Mouse (Mus musculus): Measurements from ENCODE around the gene AC124502.3.
"Not testable (repeated sequence)": the region's sequence is repeated elsewhere in the genome, so short reads cannot be mapped to it uniquely, and the experiment has no call there.

The AC124502.3 gene

DNA sequence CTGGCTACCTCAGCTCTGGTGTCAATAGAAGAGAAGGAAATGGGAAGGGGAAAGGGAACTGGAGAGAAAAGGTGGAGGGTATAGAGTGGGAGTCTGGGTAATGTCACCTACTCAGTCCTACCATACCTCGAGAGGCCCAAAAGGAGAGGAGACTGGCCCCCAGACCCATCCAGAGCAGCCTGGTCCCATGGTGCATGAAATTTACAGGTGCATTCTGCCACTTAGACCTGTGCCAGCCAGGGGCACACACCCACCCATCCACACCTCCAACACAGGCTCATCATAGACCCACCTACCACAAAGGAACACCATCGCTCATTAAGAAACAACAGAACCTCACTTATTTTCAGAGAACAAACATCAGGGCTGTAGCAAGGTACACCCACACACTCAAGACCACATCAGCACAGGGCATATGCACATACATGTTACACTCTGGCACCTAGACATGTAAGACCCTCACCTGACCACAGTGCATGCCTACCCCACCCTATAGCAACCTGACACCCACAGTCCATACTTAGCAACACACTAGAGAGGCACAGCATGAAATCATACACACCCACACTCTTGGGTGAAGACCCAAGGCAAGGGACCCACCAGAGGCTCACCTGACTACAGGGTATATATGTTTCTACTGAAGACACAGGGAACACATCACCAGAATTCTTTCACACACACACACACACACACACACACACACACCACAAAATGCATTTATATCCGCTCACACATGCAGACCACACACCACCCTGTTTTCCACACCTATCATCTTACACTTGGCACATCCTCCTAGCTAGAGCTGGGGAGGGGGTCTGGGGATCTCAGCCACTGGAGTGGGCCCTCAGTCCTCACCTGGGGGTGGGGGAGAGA lies 45.5 kb downstream of the AC124502.3 start:
- DNase-seq (ENCODE audit: low read depth, low spot score): no peak

DNA sequence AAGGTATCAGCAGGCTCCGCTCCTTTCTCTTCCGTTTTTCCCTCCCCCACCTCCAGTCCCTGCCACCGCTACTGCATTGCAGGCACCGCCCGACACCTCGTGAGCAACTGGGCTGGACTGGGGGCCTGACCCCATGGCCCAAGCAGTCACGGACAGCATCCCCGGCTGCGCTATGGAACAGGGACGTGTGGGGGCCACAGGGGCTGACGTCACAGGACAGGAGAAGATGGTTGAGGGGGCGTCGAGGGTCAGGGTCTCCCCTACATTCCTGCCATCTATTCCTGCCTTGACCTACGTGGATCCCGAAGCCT lies 46.1 kb downstream of the AC124502.3 start:
- DNase-seq (ENCODE audit: low read depth, low spot score): no peak

DNA sequence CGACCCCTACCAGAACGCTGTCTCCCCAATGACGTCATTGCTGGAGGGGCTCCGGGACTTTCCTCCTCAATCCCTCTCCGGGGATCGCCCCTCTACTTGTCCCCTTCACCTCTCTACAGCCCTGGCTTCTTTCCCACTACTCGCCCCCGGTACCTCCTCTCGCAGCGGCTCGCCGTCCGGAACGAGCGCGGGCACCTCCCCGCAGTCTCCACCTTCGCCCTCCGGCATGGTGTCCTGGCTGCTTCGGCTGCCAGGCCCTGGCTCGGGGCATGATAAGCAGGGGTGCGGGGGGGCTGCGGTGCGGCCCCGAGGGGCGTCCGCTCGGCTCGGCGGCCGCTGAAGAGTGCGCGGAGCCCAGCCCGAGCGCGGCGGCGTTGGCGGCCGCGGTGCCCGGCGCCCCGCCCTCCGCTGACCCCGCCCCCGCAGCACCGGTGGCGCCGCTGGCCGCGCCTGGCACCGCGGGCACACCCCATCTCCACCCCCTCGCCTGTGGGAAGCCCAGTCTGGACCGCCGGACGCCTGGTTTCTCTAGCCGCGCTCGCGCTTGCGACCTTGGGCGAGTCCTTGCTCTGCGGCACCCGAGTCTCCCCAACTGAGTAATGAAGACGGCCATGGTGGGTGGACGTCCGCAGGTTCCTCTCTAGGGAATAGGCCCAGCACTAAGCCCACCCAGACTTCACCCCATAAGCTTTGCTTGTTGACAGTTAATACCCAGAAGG lies 46.6 kb downstream of the AC124502.3 start, which contains the start of gene Tmem151a:
Tmem151a (minus strand) TSS at position 387 of the 719 bp plus-strand sequence.
- no peak for DNase-seq (ENCODE audit: low read depth, low spot score)

DNA sequence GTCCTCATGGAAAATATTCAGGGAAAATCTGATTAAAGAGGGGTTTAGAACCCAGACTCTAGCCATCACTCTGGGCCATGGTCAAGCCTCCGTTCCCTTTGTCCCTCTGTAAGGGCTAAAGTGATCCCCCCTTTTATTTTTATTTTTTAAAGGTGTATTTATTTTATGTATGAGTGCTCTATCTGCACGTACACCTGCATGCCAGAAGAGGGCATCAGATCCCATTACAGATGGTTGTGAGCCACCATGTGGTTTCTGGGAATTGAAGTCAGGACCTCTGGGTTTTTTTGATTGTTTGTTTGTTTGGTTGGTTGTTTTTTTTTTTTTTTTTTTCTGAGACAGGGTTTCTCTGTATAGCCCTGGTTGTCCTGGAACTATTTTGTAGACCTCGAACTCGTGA lies 47.8 kb downstream of the AC124502.3 start:
- not testable (repeated sequence) for DNase-seq (ENCODE audit: low read depth, low spot score)

DNA sequence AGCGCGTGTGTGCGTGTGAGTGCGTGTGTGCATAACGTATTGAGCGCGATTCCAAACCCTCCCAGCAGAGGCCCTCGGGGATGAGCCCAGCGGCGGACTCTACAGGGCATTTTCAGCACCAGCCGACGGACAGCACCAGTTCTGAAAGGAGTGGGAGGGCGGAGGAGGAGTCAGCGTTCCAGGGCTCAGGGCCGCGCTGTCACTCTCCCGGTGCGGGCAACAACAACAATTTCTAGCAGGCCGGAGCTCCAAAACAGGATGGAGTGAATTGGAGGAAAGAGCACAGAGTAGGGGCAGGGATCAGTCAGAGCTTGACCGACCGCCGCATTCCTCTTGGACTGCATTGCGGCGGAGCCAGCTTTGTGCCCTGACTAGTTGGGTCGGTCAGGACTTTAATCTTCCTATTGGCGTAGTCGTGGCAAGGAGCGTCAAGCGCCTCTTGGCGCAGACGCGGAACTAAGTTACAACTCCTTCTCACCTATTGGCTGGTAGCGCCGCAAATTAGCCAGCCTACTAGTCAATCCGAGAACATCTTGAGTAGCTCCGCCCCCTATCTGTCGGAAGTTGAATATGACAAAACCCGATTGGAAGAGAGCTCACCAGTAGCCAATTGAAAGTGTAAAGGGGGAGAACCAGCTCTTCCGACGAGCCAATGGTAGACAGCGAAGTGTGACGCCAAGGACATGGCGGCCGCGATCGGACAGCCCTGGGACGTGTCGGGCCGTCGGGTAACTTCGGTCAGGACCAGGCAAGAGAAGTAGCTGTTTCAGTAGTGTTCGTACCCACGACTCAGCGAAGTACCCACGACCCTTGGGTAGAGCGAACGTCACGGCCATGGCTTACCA lies 49.4 kb downstream of the AC124502.3 start, which contains the start of gene Yif1a:
Yif1a (plus strand) TSS at position 655 of the 845 bp plus-strand sequence.
- DNase-seq (ENCODE audit: low read depth, low spot score): peak; percentile 99

DNA sequence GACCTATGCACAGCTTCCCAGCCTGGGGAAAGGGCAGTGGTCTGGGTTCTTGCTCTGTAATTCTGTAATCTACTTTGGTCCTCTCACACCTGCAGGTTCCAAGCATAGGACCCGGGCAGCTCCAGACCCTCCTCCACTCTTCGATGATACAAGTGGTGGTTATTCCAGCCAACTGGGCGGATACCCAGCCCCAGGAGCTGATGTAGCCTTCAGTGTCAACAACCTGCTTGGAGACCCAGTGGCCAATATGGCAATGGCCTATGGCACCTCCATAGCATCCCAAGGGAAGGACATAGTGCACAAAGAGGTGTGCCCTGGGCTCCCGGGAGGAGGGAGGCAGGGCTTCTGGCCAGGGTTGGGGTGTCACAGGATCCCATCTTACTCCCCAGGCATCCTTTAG lies 50.6 kb downstream of the AC124502.3 start:
- DNase-seq (ENCODE audit: low read depth, low spot score): no peak

DNA sequence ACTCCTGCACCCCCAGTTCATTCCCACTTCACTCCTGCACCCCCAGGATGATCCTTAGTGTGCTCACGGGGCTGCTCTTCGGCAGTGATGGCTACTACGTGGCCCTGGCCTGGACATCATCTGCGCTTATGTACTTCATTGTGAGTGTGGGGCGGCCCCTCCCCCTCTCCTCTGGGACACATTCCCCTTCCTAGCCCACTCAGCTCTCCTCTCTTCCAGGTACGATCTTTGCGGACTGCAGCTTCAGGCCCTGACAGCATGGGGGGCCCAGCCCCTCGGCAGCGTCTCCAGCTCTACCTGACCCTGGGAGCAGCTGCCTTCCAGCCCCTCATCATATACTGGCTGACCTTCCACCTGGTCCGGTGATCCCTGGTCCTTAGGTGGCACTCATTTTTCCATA lies 53.4 kb downstream of the AC124502.3 start:
- no peak for DNase-seq (ENCODE audit: low read depth, low spot score)

DNA sequence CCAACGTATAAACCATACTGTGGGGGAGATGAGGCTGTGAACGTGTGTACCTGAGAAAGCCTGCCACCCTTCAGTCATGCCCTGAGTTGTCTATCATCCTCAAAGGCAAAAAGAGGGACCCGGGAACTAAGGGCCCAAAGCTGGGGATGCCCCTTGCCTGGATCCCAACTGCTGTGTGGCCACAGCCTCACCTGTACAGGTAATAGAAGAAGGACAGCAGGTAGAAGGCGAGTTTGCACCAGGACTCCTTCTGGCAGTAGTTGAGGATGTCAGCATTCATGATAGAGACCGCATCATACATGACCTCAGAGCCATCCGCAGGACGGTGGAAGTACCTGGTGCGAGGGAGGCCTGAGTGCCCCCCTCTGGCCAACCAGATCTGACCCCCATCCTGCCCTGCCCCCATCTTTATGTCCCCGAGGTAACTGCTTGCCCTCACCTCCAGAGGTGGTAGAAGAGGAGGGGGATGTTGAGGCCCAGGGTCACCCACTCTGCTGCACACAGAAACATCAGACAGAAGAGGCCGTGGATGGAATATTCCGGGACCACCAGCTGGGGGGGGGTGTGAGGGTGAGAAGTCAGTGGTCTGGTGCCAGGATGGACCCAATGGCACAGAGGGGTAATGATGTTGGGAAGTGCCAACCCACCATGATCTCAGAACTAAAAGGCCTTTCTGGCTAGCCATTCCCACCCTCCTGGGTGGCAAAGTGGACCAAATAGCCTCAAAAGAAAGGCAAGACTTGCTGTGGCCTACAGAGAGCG lies 55.0 kb downstream of the AC124502.3 start:
- no peak for DNase-seq (ENCODE audit: low read depth, low spot score)

DNA sequence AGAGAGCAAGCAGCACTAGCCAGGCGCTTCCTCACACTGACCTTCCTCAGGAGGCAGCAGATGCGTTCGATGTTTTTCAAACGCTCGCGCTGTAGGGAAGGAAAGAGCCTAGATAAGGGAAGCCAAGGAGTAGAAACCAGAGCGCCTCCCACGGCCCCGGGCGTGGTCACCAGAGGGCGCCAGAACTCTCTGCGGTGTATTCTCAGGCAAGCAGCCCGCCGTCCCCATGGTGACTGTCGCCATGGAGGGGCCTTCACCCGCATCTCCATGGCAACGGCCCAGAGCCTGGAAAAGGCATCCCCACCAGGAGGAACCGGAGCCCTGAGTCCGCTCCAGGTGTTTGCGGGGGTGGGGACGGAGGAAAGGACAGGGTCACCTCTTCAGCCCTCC lies 55.5 kb downstream of the AC124502.3 start:
- DNase-seq (ENCODE audit: low read depth, low spot score): no peak

DNA sequence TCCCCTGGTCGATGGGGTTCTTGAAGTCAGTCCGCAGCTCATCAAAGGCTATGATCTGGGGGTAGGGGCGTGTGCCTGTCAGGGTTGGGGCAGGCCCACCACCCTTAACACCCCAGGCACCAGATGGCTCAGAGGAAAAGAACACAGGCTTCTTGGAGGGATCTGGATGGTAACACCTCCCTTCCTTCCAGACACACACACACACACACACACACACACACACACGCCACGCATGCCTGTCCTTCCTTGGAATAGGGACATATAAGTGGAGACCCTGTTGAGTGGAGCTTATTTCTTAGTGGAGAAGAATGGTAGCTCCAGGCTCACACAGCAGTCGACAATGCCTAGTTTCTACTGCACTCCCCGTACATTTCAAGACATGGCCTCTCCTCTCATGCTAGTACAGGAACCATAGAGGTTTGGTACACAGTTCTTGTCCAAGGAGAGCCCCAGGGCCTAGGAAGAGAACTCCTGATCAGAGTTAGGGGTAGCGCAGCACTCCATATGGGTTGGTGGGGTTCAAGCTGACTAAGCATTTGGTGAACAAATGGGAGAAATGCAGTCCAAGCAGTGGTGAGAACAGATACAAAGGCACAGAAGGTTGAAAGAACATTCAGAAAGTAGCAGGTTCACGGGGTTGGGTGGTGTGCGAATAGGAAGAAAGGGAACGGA lies 56.2 kb downstream of the AC124502.3 start:
- DNase-seq (ENCODE audit: low read depth, low spot score): no peak

DNA sequence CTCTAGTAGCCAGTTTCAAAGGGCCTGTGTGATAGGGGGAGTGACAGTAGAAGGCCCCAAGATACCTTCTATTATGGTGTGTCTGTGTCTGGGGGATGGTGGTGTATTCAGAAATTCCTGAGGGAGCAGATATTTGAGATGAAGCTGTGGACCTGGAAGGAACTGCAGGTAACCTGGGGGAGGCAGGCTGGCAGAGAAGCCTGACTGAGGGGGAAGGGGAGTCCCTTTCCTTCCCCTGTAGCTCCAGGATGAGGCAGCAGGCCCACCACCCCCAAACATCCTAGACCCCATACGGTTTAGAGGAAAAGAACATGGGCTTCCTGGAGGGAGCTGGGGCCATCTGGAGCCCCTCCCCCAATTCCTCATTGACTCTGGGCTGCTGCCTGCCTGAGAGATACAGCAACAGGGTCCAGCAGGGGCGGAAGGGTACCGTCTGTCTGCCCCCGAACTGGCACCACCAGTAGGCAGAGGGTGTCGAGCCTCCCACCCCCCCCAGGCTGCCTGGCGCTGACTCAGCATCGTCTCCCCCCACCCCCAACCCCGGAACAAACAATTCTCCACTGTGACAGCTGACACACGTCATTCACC lies 57.3 kb downstream of the AC124502.3 start:
- DNase-seq (ENCODE audit: low read depth, low spot score): no peak

DNA sequence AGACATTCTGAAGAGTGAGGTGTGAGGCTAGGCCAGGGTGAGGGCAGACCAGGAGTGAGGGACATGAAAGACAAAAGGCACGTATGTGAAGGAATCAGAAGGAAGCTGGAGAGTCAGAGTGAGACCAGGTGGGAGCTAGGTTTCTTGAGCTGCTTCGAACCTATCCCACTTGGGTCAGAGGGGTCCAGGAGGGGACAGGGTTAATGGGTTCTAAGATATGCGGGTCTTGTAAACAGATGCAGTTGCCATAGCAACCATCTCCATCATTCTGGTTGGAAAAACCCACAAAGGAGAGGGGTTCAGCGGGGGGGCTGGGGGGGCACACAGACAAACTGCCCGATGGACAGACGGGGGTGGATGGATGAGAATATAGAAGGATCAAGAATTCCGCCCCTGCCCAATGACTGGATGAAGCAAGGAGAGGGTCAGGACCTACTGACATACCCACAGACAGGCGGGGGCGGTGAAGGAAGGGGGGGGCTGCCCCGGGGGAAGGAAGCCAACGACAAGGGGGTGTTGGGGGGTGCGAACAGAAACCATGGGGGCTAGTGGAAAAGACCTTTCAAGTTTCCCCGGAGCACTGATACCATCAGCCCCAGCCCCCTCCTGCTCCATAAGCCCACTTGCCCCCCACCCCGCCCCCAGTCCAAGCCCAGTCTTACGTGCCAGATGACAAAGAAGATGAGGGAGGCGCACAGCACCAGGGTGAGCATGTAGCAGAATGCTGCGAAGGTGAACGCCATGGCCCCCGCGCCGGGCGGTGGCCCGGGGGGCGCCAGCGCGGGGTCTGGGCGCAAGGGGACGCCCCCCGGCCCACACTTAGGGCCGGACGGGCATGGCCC lies 59.1 kb downstream of the AC124502.3 start:
- DNase-seq (ENCODE audit: low read depth, low spot score): no peak

DNA sequence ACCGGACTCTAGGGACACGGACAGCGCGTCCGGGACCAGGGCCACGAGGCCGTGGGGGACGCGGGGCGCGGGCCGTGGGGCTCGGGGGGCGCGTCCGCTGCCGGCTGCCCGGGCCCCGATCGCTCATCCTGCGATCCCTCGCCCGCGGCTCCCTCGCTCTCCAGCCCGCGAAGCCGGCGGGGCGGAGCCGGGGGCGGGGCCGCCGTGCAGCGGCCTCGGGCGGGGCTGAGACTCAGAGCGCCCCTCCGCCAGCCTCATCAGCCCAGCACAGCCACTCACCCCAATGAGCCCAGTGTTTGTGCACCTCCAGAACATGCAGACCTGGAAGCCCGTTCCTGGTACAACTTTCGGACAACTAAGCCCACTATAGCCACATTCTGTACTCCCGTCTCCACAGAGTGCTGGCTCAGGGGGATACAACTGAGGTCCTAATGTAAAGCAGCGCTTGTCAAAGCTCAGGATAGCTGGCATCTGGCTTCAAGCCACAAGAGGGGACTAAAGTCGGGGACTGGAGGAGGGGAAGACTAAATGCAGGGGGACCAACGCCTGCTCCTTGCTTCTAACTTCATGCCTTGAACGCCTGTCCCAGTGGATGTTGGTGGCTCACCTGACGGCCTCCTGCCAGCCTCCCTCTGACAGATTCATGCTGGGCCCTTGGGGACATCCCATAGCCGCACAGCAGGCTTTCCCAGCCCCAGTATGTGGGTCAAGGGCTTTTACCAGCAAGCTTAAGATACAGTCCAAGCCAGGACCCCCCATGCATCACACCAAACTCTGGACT lies 59.9 kb downstream of the AC124502.3 start, which contains the start of gene Cnih2:
Cnih2 (minus strand) TSS at position 159 of the 781 bp plus-strand sequence.
- DNase-seq (ENCODE audit: low read depth, low spot score): no peak

All from retina, adult 2 months (tissue).